Mouse (Mus musculus) liver, embryonic 15.5 days (tissue): ENCODE measurements around the gene Insl3. TPM values are rescaled to one million over a fixed set of nuclear protein-coding genes. Genes with fewer than 3 reads are reported as not detected.
A peak's percentile ranks its signal among the peaks of the same experiment; 100 is the strongest.

ENCODE experiments used
- ATAC-seq: fragments of 200-750 bp; cut with Nextera tagmentation; 2 replicates; pipeline ENCODE4 v1.8.0; 2017; ENCODE audit warnings: moderate number of reproducible peaks, mild to moderate bottlenecking, moderate library complexity; ENCODE audit not compliant: insufficient read depth
- H3K27ac ChIP-seq: fragments of 300-500 bp; sonication (generic); replicated peaks from 2 replicates; pipeline ENCODE4 v1.5.1; 2015; ENCODE audit warnings: mild to moderate bottlenecking, inconsistent platforms
- H3K27me3 ChIP-seq: fragments of 300-500 bp; sonication (generic); 2 replicates; pipeline ENCODE4 v1.6.1; 2015; ENCODE audit warnings: mild to moderate bottlenecking, inconsistent platforms
- H3K36me3 ChIP-seq: fragments of 300-500 bp; sonication (generic); replicated peaks from 2 replicates; pipeline ENCODE4 v1.6.1; 2015; ENCODE audit warnings: moderate library complexity, mild to moderate bottlenecking, inconsistent platforms
- H3K4me1 ChIP-seq: fragments of 300-500 bp; sonication (generic); replicated peaks from 2 replicates; pipeline ENCODE4 v1.6.1; 2015; ENCODE audit warnings: inconsistent platforms
- H3K4me2 ChIP-seq: fragments of 300-500 bp; sonication (generic); 2 replicates; pipeline ENCODE4 v1.6.1; 2015; ENCODE audit warnings: moderate library complexity, mild to moderate bottlenecking, inconsistent platforms
- H3K4me3 ChIP-seq: fragments of 300-500 bp; sonication (generic); replicated peaks from 2 replicates; pipeline ENCODE4 v1.5.1; 2015; ENCODE audit warnings: mild to moderate bottlenecking, inconsistent platforms
- H3K9ac ChIP-seq: fragments of 300-500 bp; sonication (generic); 2 replicates; pipeline ENCODE4 v1.6.1; 2015; ENCODE audit warnings: moderate library complexity, mild to moderate bottlenecking, inconsistent platforms
- H3K9me3 ChIP-seq: fragments of 300-500 bp; sonication (generic); replicated peaks from 2 replicates; pipeline ENCODE4 v1.6.1; 2016; ENCODE audit warnings: inconsistent platforms
- WGBS: fragments of 180-500 bp; shearing (Covaris S2); methylation state at CpG from one replicate; pipeline ENCODE4 v1.1.7; 2015; ENCODE audit warnings: mixed read lengths; ENCODE audit not compliant: insufficient replicate concordance; 5-methylcytosine and 5-hydroxymethylcytosine counted together
- polyA plus RNA-seq: library from polyadenylated mRNA; unstranded; fragments of >200 nt; fragmentation: Nextera tagmentation; extraction: Ambion mirVana; gene quantifications from 2 replicates; pipeline ENCODE4 v1.2.1, GENCODE M21; 2015

Insl3 gene
- polyA plus RNA-seq, 1 experiment from 2014 or later = 3.0 TPM

DNA sequence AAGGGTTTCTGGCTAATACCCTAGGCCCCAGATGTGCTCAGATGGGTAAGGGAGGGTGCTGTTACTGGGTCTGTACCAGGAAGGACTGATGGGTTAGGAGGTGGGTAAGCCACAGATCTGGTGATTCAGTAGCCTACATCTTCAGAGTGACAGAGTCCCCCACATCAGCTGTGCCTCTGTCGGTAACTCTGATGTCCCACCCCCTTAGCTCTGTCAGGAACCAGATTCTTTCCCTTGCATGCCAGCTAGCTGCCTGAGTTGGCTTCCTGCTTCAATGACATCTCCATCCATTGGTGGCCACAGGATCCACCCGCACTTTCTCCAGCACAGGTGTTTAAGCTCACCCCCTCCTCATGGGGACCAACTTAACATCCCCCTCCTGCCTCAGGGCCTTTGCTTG is 22.6 kb downstream of the Insl3 start:
- no peak overlapping the region for H3K4me3 ChIP-seq
- H3K9me3 ChIP-seq = no peaks in the 10 kb centered on the region
- no peak for ATAC-seq
- peaks cover 12% of the 10 kb centered on the region for H3K4me1 ChIP-seq
- peaks cover 47% of the 10 kb centered on the region for H3K36me3 ChIP-seq
- WGBS = 76% methylated on average over 2 of the region's 2 CpGs
- H3K27ac ChIP-seq = no peak overlapping the region
- H3K27me3 ChIP-seq = no peaks in the 10 kb centered on the region; the same call in 1 of the 2 replicates
- no peak overlapping the region for H3K4me2 ChIP-seq
- H3K9ac ChIP-seq = no peak overlapping the region

DNA sequence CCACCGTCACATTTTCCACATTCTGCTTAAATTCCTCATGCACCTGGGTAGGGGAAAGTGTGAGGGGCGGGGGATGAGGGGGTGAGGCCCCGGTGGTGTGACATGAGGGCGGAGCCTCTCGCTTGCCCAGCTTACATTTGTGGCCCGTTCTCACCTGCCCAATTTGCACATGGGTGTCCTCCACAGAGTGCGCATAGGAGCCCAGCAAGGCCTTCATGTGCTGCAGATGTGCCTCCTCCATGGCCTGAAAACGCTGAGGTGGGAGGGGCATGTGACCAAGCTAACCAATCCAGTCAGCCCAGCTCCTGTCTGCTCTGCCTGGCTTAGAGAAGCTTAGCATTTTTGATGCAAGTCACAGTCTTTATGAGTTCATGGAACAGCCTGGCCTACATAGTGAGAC is 26.5 kb downstream of the Insl3 start:
- H3K4me1 ChIP-seq = peaks cover 22% of the 10 kb centered on the region
- no peak for ATAC-seq
- H3K4me2 ChIP-seq = no peak overlapping the region
- no peak overlapping the region for H3K4me3 ChIP-seq
- no peak overlapping the region for H3K9ac ChIP-seq
- H3K9me3 ChIP-seq = no peaks in the 10 kb centered on the region
- no peaks in the 10 kb centered on the region for H3K27me3 ChIP-seq
- peaks cover 57% of the 10 kb centered on the region for H3K36me3 ChIP-seq
- H3K27ac ChIP-seq = no peak overlapping the region
- 69% methylated on average over 8 of the region's 8 CpGs for WGBS

DNA sequence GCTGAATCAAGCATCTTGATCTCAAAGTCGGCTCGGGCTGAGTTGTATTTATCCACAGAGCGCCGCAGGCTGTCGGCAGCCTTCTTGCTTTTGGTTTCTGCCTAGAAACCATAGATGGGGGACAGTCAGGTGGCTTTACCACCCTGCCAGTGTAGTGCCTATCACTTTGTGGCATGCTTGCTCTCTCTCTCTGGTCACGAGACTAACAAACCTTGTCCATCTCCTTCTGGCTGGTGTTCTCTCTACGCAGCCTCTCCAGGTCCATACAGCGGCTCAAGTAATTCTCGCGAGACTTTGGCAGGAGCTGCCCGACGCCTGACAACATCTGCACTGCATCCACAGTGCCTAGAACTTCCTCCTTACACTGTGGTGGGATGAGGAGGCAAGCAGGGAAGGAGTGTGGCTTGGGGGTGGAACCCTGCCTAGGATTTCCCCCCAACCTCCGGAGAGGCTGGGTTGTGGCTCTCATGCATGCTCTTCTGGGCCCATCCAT is 27.6 kb downstream of the Insl3 start:
- H3K4me3 ChIP-seq = no peak overlapping the region
- H3K27me3 ChIP-seq = no peaks in the 10 kb centered on the region
- H3K36me3 ChIP-seq = peaks cover 53% of the 10 kb centered on the region
- 81% methylated on average over 13 of the region's 13 CpGs for WGBS
- H3K9me3 ChIP-seq = no peaks in the 10 kb centered on the region
- H3K4me2 ChIP-seq = no peak overlapping the region
- H3K27ac ChIP-seq = no peak overlapping the region
- H3K4me1 ChIP-seq = peaks cover 26% of the 10 kb centered on the region
- no peak for ATAC-seq
- no peak overlapping the region for H3K9ac ChIP-seq

DNA sequence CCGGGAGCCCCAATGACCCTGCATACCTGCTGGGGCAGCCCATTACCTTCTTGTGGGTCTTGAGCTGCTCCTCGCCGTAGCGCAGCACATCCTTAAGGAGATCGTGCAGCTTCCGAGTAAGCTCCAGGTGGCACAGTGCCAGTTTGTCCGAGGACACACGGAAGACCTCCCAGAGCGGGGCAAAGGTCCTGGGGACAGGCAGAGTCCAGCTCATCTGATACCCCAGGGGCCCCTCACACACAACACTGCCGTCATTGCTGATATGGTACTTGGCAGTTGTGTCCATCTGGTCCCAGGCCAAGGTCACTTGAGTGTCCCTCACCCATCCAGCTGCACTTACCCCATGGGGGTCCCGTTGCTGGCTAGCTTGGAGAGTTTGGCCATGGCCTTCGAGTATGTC is 28.1 kb downstream of the Insl3 start:
- Histone ChIP-seq H3K9me3 (no peaks in the 10 kb centered on the region), H3K4me1 (peaks cover 30% of the 10 kb centered on the region), H3K36me3 (peaks cover 53% of the 10 kb centered on the region), H3K4me3 (no peak overlapping the region), H3K9ac (no peak overlapping the region), H3K27ac (no peak overlapping the region), H3K4me2 (no peak overlapping the region), H3K27me3 (no peaks in the 10 kb centered on the region)
- no peak for ATAC-seq
- 86% methylated on average over 12 of the region's 12 CpGs for WGBS

DNA sequence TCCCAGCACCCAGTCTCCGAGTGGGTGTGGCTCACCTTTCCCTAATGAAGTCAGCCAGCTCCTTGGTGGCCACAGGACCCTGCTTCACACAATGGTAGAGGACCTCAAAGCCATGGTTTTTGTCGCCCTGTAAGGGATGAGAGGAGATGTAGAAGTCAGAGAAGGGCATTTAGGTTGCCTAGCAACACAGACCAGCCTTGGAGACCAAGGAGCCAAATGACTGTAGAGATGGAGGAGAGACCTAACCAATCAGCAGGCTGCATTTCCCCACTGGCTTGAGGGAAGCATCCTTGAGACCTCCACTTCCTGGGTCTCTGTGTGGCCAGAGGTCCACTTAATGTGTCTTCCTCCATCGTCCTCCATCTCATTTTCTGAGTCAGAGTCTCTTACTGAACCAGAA is 29.2 kb downstream of the Insl3 start:
- ATAC-seq = no peak
- Histone ChIP-seq H3K9ac (no peak overlapping the region), H3K27ac (no peak overlapping the region), H3K4me2 (no peak overlapping the region), H3K4me1 (peaks cover 42% of the 10 kb centered on the region), H3K9me3 (no peaks in the 10 kb centered on the region), H3K27me3 (no peaks in the 10 kb centered on the region), H3K36me3 (peaks cover 44% of the 10 kb centered on the region), H3K4me3 (no peak overlapping the region)
- 56% methylated on average over 3 of the region's 3 CpGs for WGBS

DNA sequence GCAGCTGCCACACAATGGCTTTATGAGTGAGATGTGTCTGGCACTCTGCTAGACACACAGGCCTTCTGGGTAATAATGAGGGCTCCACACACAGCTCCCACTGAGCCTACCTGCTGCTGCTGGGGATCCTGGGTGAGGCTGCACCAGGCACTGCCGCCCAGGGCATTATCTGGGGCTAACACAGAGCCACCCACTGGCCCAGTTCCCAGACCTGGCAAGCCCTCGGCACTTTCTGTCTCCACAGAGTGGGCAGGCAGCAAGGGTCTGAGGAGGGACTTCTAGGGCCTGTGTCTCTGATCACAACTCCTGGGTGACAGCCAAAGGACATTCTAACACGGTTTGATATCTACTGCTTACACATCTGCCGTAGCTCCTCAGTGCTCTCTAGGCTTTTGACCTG is 30.2 kb downstream of the Insl3 start:
- Histone ChIP-seq H3K4me1 (peaks cover 52% of the 10 kb centered on the region), H3K4me3 (no peak overlapping the region), H3K9me3 (no peaks in the 10 kb centered on the region), H3K9ac (peak overlapping the region; percentile 15; the same call in 1 of the 2 replicates), H3K4me2 (peak overlapping the region; percentile 17), H3K27me3 (no peaks in the 10 kb centered on the region), H3K27ac (peak overlapping the region; percentile 65), H3K36me3 (peaks cover 39% of the 10 kb centered on the region)
- WGBS = 34% methylated on average over 4 of the region's 4 CpGs
- peak; percentile 43 for ATAC-seq

DNA sequence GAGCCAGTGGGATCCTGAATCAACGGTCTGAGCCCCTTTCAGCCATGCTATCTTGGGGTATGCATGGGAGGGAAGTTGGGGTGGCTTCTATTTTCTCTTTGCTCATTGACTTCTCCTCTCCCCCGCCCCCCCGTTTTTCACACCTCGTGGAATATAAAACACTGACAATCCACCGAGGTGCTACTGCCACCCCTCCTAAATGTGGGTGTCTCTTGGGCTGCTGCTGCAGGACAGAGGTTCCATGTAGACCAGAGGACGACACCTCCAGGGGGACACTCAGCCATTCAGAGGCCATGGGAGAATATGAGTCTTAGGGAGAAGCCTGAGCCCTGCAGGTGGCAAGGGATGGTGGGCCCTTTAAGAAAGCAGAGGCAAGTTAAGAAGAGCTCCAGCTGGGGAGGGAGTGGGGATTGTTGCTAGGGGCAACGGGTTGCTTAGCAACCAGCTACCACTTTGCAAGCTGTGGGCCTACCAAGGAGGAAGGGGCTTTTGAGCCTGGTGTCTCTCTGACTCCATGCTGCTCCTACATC is 31.0 kb downstream of the Insl3 start:
- ATAC-seq = no peak
- Histone ChIP-seq H3K27me3 (0 out of 2 replicates have a peak, but pooled peaks cover 2% of the 10 kb centered on the region), H3K4me3 (no peak overlapping the region), H3K4me2 (0 out of 2 replicates have a peak overlapping the region, but pooled peaks have one; percentile 17), H3K9me3 (no peaks in the 10 kb centered on the region), H3K36me3 (peaks cover 31% of the 10 kb centered on the region), H3K27ac (no peak overlapping the region), H3K4me1 (peaks cover 59% of the 10 kb centered on the region), H3K9ac (no peak overlapping the region)
- WGBS = 64% methylated on average over 7 of the region's 7 CpGs

DNA sequence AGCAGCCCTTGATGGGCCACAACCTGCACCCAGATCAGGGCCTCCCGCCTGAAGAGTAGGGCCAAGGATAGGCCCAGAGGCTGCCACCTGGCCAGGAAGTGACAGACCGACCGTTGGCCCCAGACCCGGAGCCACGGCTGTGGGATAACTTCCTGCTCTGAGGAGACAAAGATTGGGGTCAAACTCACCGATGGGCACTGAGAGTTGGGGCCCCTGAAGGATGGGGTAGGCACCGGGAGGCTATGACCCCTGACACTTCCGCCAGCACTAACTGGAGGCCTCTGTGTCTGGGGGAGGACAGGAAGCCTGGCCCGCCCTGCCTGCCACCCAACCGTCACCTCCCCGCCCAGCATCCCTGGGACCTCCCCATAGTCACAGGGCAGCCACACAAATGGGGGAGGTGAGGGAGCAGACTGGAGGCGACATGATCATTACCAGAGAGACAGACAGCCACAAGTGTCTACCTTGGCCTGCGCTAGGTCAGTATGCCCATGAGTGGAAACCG is 34.1 kb downstream of the Insl3 start:
- Histone ChIP-seq H3K27me3 (peaks cover 19% of the 10 kb centered on the region), H3K27ac (peak overlapping the region; percentile 77), H3K36me3 (peaks cover 2% of the 10 kb centered on the region; the same call in 1 of the 2 replicates), H3K4me1 (peaks cover 76% of the 10 kb centered on the region), H3K9me3 (no peaks in the 10 kb centered on the region), H3K4me2 (peak overlapping the region; percentile 97), H3K4me3 (peak overlapping the region; percentile 61), H3K9ac (peak overlapping the region; percentile 67)
- 15% methylated on average over 14 of the region's 14 CpGs for WGBS
- ATAC-seq = peak; percentile 82

DNA sequence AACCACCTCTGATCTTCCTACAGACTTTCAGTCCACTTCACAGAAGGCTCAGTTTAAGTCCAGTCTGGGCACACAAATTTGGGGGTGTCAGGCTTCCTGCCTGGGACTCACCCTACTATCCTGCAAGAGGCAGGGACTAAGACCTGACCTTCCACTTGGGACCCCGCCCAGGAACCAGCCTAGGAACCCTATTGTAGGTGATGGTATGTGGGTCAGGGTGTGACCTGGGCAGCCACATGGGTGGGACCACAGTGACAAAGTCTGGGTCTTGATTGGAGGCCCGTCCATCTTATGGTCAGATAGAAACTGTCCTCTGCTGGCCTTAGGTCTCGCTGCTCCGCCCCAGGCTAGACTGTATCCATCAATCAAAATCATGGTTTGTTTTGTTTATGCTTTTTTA is 35.4 kb downstream of the Insl3 start:
- 51% methylated on average over 4 of the region's 4 CpGs for WGBS
- H3K4me2 ChIP-seq = peak overlapping the region; percentile 97
- H3K27ac ChIP-seq = peak overlapping the region; percentile 77; the same call in 1 of the 2 replicates
- no peaks in the 10 kb centered on the region for H3K9me3 ChIP-seq
- H3K27me3 ChIP-seq = peaks cover 24% of the 10 kb centered on the region
- ATAC-seq = no peak
- H3K4me3 ChIP-seq = peak overlapping the region; percentile 72
- peaks cover 72% of the 10 kb centered on the region for H3K4me1 ChIP-seq
- H3K36me3 ChIP-seq = no peaks in the 10 kb centered on the region; the same call in 1 of the 2 replicates
- H3K9ac ChIP-seq = no peak overlapping the region

DNA sequence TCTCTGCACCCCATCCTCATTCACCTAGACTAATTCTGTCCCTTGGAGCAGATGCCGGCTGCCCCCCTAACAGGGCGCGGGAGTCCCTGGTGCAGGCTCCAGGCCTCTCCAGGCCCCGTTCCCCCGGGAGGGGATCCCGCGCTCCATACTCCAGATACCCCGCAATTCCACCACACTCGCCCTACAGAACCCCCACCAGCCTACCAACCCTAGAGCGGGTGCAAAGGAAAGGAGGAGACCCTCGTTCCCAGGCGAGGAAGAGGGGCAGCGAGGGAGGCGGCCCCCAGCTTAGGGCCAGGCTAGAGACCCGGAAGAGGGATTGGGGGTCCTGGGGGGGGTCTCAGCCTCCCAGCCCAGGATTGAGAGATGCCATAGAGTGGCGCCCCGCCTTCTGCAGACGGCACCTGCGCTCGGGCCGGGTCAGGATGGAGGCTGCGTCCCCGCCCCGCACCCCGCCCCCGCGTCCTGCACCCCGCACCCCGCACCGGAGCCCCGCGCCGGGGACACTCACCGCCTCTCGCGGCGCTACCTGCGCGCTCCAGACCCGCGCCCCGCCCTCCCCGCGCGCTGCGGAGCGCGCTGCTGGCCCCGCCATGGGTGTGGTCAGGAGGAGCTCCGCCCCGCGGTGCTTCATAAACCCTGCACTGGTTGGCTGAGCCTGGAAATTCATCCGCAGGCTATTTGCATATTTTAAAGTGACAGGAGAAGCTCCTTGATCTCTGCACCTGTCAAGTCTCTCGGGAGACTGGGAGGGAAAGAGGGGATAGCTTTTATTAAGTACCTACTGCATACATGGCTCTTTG is 36.3 kb downstream of the Insl3 start, which contains the start of gene Fcho1:
Gene Fcho1 (minus strand): TSS at position 595 of the 803 bp plus-strand sequence.
- H3K9ac ChIP-seq = peak within 1 kb of the TSS; percentile 78
- under 1% methylated on average over 50 of the region's 54 CpGs for WGBS
- H3K4me1 ChIP-seq = peaks cover 64% of the 10 kb centered on the region
- H3K9me3 ChIP-seq = no peaks in the 10 kb centered on the region
- peaks cover 24% of the 10 kb centered on the region for H3K27me3 ChIP-seq
- peak within 1 kb of the TSS; percentile 72 for H3K4me3 ChIP-seq
- no peaks in the 10 kb centered on the region; the same call in 1 of the 2 replicates for H3K36me3 ChIP-seq
- peak within 1 kb of the TSS; percentile 97 for H3K4me2 ChIP-seq
- ATAC-seq = peak; percentile 83
- peak within 1 kb of the TSS; percentile 77; the same call in 1 of the 2 replicates for H3K27ac ChIP-seq

DNA sequence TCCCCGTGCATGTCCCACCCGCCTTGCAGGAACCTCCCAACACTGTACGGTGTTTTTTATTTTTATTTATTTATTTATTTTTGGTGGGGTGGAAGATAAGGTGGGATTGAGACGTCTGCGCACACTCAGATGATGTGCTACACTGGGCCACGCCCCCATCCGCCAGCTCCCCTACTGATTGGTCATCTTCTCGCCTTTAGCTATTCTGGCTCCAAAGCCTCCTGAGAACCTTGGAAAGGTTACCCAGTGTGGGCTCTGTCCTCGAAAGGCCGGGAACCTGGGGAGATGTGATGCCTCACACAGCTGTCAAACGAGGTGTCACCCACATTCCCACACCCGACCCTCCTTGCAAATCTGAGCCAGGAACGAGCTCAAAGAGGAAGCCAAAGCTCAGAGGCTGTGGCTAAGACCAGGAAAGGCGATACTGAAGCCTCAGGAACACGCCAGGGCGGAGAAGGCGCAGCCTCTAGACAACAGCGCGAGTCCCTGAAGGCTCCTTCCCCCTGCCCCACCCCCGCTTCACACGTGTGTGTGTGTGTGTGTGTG is 39.3 kb downstream of the Insl3 start:
- H3K4me1 ChIP-seq = peaks cover 43% of the 10 kb centered on the region
- H3K27ac ChIP-seq = no peak overlapping the region
- peak overlapping the region; percentile 34 for H3K4me3 ChIP-seq
- no peaks in the 10 kb centered on the region for H3K9me3 ChIP-seq
- H3K4me2 ChIP-seq = peak overlapping the region; percentile 63
- H3K9ac ChIP-seq = no peak overlapping the region
- ATAC-seq = peak; percentile 14; the same call in 1 of the 2 replicates
- peaks cover 24% of the 10 kb centered on the region for H3K27me3 ChIP-seq
- WGBS = 4% methylated on average over 21 of the region's 21 CpGs
- H3K36me3 ChIP-seq = no peaks in the 10 kb centered on the region
